Mouse (Mus musculus) midbrain, postnatal 0 days (tissue): ENCODE measurements around the gene Lims1. TPM values are rescaled to one million over a fixed set of nuclear protein-coding genes. Genes with fewer than 3 reads are reported as not detected.
A peak's percentile ranks its signal among the peaks of the same experiment; 100 is the strongest.

Experiments used
- ATAC-seq: fragments of 200-750 bp; cut with Nextera tagmentation; 2 replicates; pipeline ENCODE4 v1.8.0; 2017; ENCODE audit warnings: moderate number of reproducible peaks, mild to moderate bottlenecking, moderate TSS enrichment, moderate library complexity; ENCODE audit not compliant: low FRiP score
- DNase-seq: peaks from one replicate; pipeline ENCODE4 v3.0.0-alpha.2; 2015; ENCODE audit warnings: low spot score
- H3K27ac ChIP-seq: fragments of 300-500 bp; sonication (generic); 2 replicates; pipeline ENCODE4 v1.5.1; 2014; ENCODE audit warnings: low read depth, mild to moderate bottlenecking, low read length, mixed read lengths
- H3K27me3 ChIP-seq: fragments of 300-500 bp; sonication (generic); 2 replicates; pipeline ENCODE4 v1.6.1; 2014; ENCODE audit warnings: low read length, control low read depth, mixed read lengths; ENCODE audit not compliant: insufficient read depth
- H3K36me3 ChIP-seq: fragments of 300-500 bp; sonication (generic); 2 replicates; pipeline ENCODE4 v1.6.1; 2014; ENCODE audit warnings: low read length, control low read depth, mixed read lengths; ENCODE audit not compliant: insufficient read depth
- H3K4me1 ChIP-seq: fragments of 300-500 bp; sonication (generic); 2 replicates; pipeline ENCODE4 v1.6.1; 2014; ENCODE audit warnings: mild to moderate bottlenecking, control low read depth, antibody characterized with exemption, low read length, mixed read lengths; ENCODE audit not compliant: insufficient read depth
- H3K4me2 ChIP-seq: fragments of 300-500 bp; sonication (generic); 2 replicates; pipeline ENCODE4 v1.6.1; 2014; ENCODE audit warnings: low read depth, mild to moderate bottlenecking, low read length, mixed read lengths; ENCODE audit not compliant: poor library complexity, severe bottlenecking
- H3K4me3 ChIP-seq: fragments of 300-500 bp; sonication (generic); 2 replicates; pipeline ENCODE4 v1.5.1; 2014; ENCODE audit warnings: low read depth, mild to moderate bottlenecking, low read length, moderate library complexity
- H3K9ac ChIP-seq: fragments of 300-500 bp; sonication (generic); replicated peaks from 2 replicates; pipeline ENCODE4 v1.6.1; 2014; ENCODE audit warnings: mild to moderate bottlenecking, low read length, moderate library complexity, mixed read lengths; ENCODE audit not compliant: poor library complexity, severe bottlenecking
- H3K9me3 ChIP-seq: fragments of 300-500 bp; sonication (generic); 2 replicates; pipeline ENCODE4 v1.6.1; 2016; ENCODE audit warnings: low read length, control low read depth
- CTCF ChIP-seq: IDR thresholded peaks from 2 replicates; pipeline ENCODE4 v1.5.1; 2016; ENCODE audit warnings: antibody characterized with exemption, mild to moderate bottlenecking
- WGBS: fragments of 180-500 bp; shearing (Covaris S2); extraction: QIAGEN DNeasy Blood & Tissue Kit; methylation state at CpG from one replicate; pipeline ENCODE4 v1.1.7; 2014; 5-methylcytosine and 5-hydroxymethylcytosine counted together
- polyA plus RNA-seq: library from polyadenylated mRNA; unstranded; fragments of >200 nt; fragmentation: Nextera tagmentation; extraction: Ambion mirVana; gene quantifications from 2 replicates; pipeline ENCODE4 v1.2.1, GENCODE M21; 2015
- total RNA-seq: library from RNA; depleted of rRNA; stranded (reverse); fragments of >200 nt; gene quantifications from 2 replicates; pipeline ENCODE4 v1.2.3, GENCODE M21; 2014

Lims1 gene
- total and polyA plus RNA-seq, 2 experiments from 2014 or later = 32.3 to 44.0 TPM

GRCm38 (mm10) chr10:58371279-58371842 lies 48.1 kb downstream of the Lims1 start:
- no peaks in the 10 kb centered on the region for H3K9me3 ChIP-seq
- ATAC-seq = no peak
- peaks cover 6% of the 10 kb centered on the region; the same call in 1 of the 2 replicates for H3K4me1 ChIP-seq
- no peak overlapping the region for H3K4me3 ChIP-seq
- WGBS = 51% methylated on average over 14 of the region's 14 CpGs
- H3K36me3 ChIP-seq = no peaks in the 10 kb centered on the region
- H3K27ac ChIP-seq = no peak overlapping the region
- no peaks in the 10 kb centered on the region for H3K27me3 ChIP-seq
- DNase-seq = no peak
- H3K4me2 ChIP-seq = no peak overlapping the region
- H3K9ac ChIP-seq = no peak overlapping the region
- no peak for TF ChIP-seq CTCF

GRCm38 (mm10) chr10:58372430-58373030 lies 49.3 kb downstream of the Lims1 start:
- 63% methylated on average over 6 of the region's 6 CpGs for WGBS
- no peak for TF ChIP-seq CTCF
- H3K9me3 ChIP-seq = no peaks in the 10 kb centered on the region
- H3K36me3 ChIP-seq = no peaks in the 10 kb centered on the region
- no peak overlapping the region for H3K27ac ChIP-seq
- ATAC-seq = no peak
- H3K27me3 ChIP-seq = no peaks in the 10 kb centered on the region
- H3K4me2 ChIP-seq = no peak overlapping the region
- peaks cover 6% of the 10 kb centered on the region; the same call in 1 of the 2 replicates for H3K4me1 ChIP-seq
- DNase-seq = no peak
- no peak overlapping the region for H3K9ac ChIP-seq
- H3K4me3 ChIP-seq = no peak overlapping the region

GRCm38 (mm10) chr10:58373829-58374228 lies 50.6 kb downstream of the Lims1 start:
- Histone ChIP-seq H3K27ac (no peak overlapping the region), H3K9ac (no peak overlapping the region), H3K36me3 (no peaks in the 10 kb centered on the region), H3K27me3 (no peaks in the 10 kb centered on the region), H3K4me1 (peaks cover 6% of the 10 kb centered on the region; the same call in 1 of the 2 replicates), H3K9me3 (no peaks in the 10 kb centered on the region), H3K4me3 (no peak overlapping the region), H3K4me2 (no peak overlapping the region)
- TF ChIP-seq CTCF = no peak
- no peak for DNase-seq
- ATAC-seq = no peak

GRCm38 (mm10) chr10:58377592-58378197 lies 54.4 kb downstream of the Lims1 start:
- TF ChIP-seq CTCF = peak; percentile 78
- Histone ChIP-seq H3K9ac (no peak overlapping the region), H3K27ac (no peak overlapping the region), H3K27me3 (no peaks in the 10 kb centered on the region), H3K4me1 (0 out of 2 replicates have a peak, but pooled peaks cover 3% of the 10 kb centered on the region), H3K4me3 (no peak overlapping the region), H3K9me3 (no peaks in the 10 kb centered on the region), H3K4me2 (no peak overlapping the region), H3K36me3 (no peaks in the 10 kb centered on the region)
- ATAC-seq = no peak
- 32% methylated on average over 4 of the region's 4 CpGs for WGBS
- DNase-seq = peak; percentile 60

GRCm38 (mm10) chr10:58378380-58378779 lies 55.1 kb downstream of the Lims1 start:
- Histone ChIP-seq H3K4me3 (no peak overlapping the region), H3K9me3 (no peaks in the 10 kb centered on the region), H3K27me3 (no peaks in the 10 kb centered on the region), H3K27ac (no peak overlapping the region), H3K36me3 (no peaks in the 10 kb centered on the region), H3K4me1 (peaks cover 8% of the 10 kb centered on the region), H3K4me2 (no peak overlapping the region), H3K9ac (no peak overlapping the region)
- no peak for DNase-seq
- 58% methylated on average over 1 of the region's 1 CpGs for WGBS
- TF ChIP-seq CTCF = no peak
- no peak for ATAC-seq

GRCm38 (mm10) chr10:58379699-58380098 lies 56.4 kb downstream of the Lims1 start:
- 100% methylated on average over 1 of the region's 1 CpGs for WGBS
- Histone ChIP-seq H3K27ac (no peak overlapping the region), H3K4me1 (peaks cover 13% of the 10 kb centered on the region), H3K9ac (no peak overlapping the region), H3K9me3 (no peaks in the 10 kb centered on the region), H3K4me3 (no peak overlapping the region), H3K36me3 (no peaks in the 10 kb centered on the region), H3K27me3 (no peaks in the 10 kb centered on the region), H3K4me2 (no peak overlapping the region)
- TF ChIP-seq CTCF = no peak
- ATAC-seq (no peak), DNase-seq (no peak)
